Mouse (Mus musculus): ENCODE measurements around the gene Tmem131.
"Not testable (repeated sequence)": the region's sequence is repeated elsewhere in the genome, so short reads cannot be mapped to it uniquely, and the experiment has no call there.

The Tmem131 gene

GRCm38 (mm10) chr1:36835593-36835992 is 107.9 kb downstream of the Tmem131 start:
- no peak for DNase-seq (ENCODE audit: low spot score in 2 of 2)

GRCm38 (mm10) chr1:36834090-36834489 is 109.4 kb downstream of the Tmem131 start:
- no peak for DNase-seq (ENCODE audit: low spot score in 2 of 2)

GRCm38 (mm10) chr1:36830913-36831866 is 112.3 kb downstream of the Tmem131 start:
- DNase-seq (ENCODE audit: low spot score in 2 of 2): no peak

DNA sequence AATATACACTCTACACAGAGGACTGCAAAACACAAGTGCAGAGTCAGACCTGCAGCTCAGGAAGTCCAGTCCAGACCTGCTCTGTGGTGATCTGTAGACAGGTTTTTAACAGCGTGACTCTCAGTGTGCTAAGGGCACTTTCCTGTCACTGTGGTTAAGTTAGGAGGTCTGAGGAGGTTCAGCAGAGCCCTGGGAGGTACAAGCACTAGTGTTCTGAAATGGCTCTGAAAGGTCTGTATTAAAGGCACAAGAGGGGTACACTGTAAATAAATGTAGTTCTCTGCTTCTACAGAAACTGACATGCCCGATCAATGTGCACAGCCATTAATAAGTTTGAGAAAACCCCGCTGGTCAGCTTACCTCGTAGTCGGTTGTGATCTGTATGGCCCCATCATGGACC is 119.1 kb downstream of the Tmem131 start:
- no peak for DNase-seq (ENCODE audit: low spot score in 2 of 2)

DNA sequence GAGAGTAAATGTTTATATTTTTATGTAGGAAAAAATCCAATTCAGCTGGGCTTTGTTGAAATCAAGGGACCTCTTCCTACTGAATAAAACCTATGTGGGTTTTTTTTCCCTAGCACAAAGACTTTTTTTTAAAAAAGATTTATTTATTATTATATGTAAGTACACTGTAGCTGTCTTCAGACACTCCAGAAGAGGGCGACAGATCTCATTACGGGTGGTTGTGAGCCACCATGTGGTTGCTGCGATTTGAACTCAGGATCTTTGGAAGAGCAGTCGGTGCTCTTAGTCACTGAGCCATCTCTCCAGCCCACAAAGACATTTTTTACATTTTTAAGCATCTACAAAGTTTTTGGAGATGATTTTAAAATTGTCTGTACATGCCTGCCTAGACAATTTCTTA is 121.5 kb downstream of the Tmem131 start:
- DNase-seq (ENCODE audit: low spot score in 2 of 2): not testable (repeated sequence)

DNA sequence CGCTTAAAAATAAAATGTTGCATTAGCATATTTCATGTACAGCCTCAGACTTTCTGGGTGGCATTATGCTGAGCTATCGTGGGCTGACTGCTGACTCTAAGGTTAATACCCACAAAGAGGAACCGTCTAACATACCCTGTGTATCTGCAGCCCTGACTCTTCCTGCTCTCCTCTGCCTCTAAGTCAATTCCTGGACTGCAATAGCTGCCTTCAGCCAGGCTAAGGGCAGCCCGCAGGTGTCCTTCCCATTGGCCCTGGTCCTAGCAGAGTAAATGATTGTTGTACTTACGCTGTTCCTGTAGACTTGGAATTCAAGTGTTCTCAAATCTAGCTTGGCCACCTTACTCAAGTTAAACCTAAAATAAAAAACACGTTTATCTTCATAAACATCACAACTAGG is 128.3 kb downstream of the Tmem131 start:
- no peak for DNase-seq (ENCODE audit: low spot score in 2 of 2)

DNA sequence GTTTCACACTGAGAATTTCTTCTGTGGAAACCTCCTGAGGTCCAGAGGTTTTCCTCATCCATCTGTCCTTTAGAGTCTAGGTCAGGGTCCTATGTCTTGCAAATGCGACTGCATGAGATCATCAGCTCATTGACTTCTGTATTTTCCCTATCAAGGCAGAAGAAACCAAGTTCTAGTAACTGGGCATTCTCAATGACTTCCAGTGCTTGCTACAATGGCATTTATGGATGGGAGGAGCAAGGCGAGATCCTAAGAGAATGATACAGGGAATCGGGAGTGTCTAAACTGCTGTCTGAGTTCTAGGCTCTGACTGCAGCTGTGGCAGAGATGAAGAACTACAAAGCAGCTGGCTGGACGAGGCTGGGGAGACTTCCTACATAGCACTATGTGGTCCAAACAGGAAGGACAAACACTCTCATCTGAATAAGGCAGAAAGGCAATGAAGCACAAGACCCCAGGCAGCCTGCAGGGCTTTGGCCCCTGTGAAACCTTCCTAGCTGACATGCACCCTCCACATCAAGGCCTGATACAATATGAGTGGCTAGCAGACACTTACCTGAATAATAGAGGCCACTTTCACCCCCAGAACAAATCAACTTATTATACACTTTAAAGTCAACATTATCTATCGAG is 129.1 kb downstream of the Tmem131 start:
- DNase-seq (ENCODE audit: low spot score in 2 of 2): no peak

DNA sequence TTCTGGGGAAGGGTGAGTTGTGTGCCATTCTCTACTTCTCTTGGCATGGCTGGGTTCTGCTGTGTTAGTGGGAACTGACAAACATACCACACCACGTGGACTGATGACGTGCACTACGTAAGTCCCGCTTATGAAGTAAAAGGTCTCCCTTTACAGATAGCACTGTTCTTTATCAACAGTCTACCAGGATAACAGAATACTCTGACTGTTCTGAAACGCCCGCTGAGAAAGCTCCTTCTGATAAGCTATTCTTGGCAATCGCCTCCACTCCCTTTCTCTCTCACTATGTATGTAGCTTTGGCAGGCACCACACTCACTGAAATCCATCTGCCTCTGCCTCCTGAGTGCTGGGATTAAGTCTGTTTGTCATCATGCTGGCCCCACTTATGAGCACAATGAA is 130.1 kb downstream of the Tmem131 start:
- DNase-seq (ENCODE audit: low spot score in 2 of 2): peak; percentile 66 to 71

- DNase-seq (ENCODE audit: low spot score in 2 of 2): no peak
Observed at GRCm38 (mm10) chr1:36811806-36812205, 131.7 kb downstream of the Tmem131 start.

DNA sequence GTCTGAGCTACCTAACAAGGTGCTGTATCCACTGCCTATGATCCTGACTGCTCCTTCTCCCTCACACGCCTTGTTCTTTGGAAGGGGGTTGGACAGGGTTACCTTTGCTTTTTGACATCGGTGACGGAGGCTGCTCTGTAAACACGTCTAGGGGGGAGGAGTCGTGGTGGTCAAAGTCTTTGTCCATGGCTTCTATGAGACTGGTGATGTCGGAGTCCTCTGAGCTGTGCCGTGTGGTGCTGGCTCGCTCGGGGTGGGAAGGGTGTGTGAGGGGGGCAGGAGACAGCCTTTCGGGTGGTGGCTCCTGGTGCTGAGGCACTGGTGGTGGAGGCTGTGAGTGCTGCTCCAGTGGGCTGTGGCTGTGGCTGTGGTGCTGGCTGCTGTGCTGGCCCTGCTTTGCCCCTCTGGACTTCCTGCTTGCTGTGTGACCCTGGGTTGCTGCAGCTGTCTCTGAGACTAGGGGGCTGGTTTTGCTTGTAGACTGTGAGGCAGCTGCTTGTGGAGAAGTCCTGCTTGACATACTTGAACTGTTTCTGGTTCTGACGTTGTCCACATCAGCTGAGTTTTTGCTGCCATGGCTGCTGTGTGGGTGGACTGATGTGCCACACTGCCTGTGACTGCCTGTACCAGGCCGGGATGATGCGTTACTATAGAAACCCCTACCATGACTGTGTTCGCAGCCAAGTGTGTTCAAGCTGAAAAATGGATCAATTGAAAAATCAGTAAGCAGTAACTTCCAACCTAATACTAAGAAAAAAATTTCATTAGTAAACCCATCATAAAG is 135.5 kb downstream of the Tmem131 start:
- DNase-seq (ENCODE audit: low spot score in 2 of 2): peak in 1 of 2 experiments; percentile 39

DNA sequence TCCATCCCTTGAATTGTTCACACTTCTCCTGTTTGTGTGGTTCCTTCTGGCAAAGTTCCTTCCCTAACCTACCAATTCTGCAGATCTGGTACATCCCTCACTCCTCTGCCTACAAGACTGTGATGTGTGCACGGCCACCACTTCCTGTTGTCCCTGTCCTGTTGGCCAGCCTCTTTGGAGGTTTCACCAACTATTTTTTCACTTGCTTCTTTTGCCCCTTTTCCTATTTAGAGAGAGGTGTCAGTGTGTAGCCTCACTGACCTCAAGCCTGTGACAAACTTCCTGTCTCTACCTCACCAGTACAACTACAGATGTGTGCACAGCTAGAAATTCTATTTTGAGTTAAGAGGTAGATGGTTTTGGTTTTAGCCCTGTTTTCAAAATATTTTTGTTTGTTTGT is 136.4 kb downstream of the Tmem131 start:
- DNase-seq (ENCODE audit: low spot score in 2 of 2): no peak

DNA sequence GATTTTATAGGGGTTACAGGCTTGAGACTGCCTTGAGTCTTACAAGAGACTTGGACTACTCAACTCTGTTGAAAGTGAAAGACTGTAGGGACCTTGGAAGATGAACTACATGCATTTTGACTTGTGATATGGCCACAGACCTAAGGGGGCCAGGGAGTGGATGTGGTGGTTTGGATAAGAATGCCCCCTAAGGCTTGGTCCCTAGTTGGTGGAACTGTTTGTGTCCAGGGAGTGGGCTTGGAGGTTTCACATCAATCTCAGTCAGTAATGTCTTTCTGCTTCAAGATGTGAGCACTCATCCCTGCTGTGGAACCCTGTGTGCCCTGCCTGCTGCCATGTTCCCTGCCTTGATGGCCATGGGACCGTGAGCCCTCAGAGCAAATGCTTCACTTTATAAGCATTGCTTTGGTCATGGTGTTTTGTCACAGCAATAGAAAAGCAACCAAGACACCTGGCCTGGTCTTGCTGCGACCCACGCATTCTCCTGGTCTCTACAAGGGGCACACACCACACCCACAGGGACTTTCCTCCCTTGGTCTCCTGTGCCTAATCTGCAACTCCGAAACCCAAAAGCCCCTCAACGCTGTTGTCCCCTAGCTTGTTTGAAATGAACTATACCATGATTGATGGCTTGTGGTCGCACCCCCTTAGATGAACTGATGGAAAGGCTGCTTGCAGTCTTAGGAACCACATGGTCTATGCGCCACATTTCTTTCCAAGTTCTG is 137.1 kb downstream of the Tmem131 start:
- DNase-seq (ENCODE audit: low spot score in 2 of 2): no peak

- DNase-seq (ENCODE audit: low spot score in 2 of 2): no peak
Observed at GRCm38 (mm10) chr1:36804833-36805232, 138.6 kb downstream of the Tmem131 start.

DNA sequence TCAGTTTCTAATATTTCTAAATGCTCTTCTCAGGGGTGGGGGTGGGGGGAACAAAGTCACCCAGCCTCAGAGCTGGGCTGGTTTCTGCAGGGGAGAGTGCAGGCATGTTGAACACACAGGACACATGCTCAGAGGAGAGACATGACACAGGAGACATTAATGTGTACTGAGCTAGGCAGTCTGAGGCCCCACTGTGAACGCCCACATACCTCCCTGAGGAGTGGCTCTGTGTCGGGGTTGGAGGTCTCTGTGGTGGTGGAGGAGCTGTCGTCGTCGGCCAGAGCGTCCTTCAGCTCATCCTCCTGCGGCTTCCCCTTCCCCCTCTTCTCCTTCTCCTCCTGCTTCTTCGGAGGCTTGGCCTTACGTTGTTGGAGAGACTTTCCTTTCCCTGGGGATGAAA is 139.2 kb downstream of the Tmem131 start:
- DNase-seq (ENCODE audit: low spot score in 2 of 2): no peak

DNA sequence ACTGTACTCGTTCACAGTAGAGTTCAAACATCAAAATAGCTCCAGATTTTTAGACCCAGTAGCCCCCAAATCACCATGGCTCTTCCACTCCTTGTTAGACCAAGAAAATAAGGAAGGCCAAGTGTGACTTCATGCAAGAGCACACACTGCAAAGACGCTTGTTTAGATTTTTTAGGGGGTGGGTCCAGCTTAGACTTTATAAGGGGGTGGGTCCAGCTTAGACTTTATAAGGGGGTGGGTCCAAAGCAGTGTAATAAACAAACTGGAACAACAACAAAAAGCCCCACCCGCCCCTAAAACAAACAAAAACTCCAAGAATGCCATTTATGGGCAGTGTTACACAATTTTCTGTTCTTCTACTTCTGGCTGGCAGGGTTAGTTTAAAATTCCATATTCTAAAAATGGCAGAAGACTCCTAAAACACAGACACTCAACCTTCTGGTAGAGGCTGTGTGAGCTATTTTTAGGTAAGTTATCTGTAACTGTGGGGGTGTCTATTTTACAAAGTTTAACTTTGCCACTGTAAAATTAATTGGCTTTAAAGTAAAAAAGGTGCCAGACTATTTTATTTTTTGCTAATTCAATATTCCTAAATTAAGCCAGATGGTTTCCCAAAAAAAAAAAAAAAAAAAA is 143.0 kb downstream of the Tmem131 start:
- no peak for DNase-seq (ENCODE audit: low spot score in 2 of 2)

GRCm38 (mm10) chr1:36797481-36797880 is 146.0 kb downstream of the Tmem131 start:
- peak; percentile 78 to 83 for DNase-seq (ENCODE audit: low spot score in 2 of 2)

DNA sequence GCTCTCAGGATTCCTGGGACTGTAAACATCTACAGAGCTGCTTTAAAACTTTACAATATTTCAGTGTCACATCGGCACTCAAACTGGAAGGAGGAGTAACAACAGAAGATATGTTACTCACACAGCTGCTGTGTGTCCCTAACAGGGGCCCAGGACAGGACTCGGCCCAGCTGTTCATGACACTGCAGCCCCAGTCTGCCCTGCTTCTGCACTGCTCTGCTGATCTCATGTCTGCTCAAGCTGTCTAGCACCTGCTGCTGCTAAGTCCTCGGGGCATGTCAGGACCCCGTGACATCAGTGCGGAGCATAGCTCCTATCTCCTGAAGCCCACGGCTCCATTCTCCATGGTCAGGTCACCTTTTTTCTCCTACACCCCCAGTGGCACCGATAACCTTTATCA is 146.8 kb downstream of the Tmem131 start:
- DNase-seq (ENCODE audit: low spot score in 2 of 2): no peak

- DNase-seq (ENCODE audit: low spot score in 2 of 2): no peak
Observed at GRCm38 (mm10) chr1:36789416-36789815, 154.1 kb downstream of the Tmem131 start.

DNA sequence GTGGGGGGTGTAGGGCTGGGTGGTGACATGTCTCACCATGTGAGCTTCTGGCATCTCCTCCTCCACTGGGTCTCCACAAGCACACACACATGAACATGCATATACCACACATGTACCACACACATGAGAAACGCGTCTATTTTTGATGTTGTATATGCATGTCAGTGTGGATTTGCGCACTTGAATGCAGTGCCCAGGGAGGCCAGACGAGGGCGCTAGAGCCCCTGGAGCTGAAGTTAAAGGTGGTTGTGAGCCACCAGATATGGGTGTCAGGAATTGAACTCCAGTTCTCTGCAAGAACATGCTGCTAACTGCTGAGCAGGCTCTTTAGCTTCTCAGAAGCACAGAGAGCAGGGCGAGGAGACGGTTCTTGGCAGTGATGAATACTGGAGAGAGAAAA is 157.1 kb downstream of the Tmem131 start:
- no peak for DNase-seq (ENCODE audit: low spot score in 2 of 2)

GRCm38 (mm10) chr1:36785238-36785641 is 158.2 kb downstream of the Tmem131 start:
- peak; percentile 27 to 44 for DNase-seq (ENCODE audit: low spot score in 2 of 2)

All from right cerebral cortex, adult 2 months (tissue).